Mouse (Mus musculus): ENCODE measurements around the gene Nsa2.

GRCm38 (mm10) chr13:97080201-97080600 is 57.5 kb downstream of the Nsa2 start:
- TF ChIP-seq CTCF (IDR thresholded peaks at IDR 0.05 in 2 of 3, conservative IDR thresholded peaks at IDR 0.05 in 1 of 3; ENCODE audit: control insufficient read depth in 1 of 3, insufficient read depth in 1 of 3, low read depth in 2 of 3, low read length in 3 of 3, poor library complexity in 1 of 3, severe bottlenecking in 1 of 3): no peak
- no peak for TF ChIP-seq UBTF (IDR thresholded peaks at IDR 0.05; ENCODE audit: borderline replicate concordance, insufficient read depth, low read depth, low read length)
- no peak for TF ChIP-seq ZC3H11A (IDR thresholded peaks at IDR 0.05; ENCODE audit: low read depth, low read length)

Data from MEL (cell line).